Mouse (Mus musculus) forebrain, postnatal 0 days (tissue): ENCODE measurements around the gene Itpr3. TPM values are rescaled to one million over a fixed set of nuclear protein-coding genes. Genes with fewer than 3 reads are reported as not detected.
A peak's percentile ranks its signal among the peaks of the same experiment; 100 is the strongest.

Source experiments
- ATAC-seq: fragments of 200-750 bp; cut with Nextera tagmentation; 2 replicates; pipeline ENCODE4 v1.8.0; 2017; ENCODE audit warnings: mild to moderate bottlenecking, moderate library complexity
- DNase-seq: peaks from one replicate; pipeline ENCODE4 v3.0.0-alpha.2; 2015
- H3K27ac ChIP-seq: fragments of 300-500 bp; sonication (generic); 2 replicates; pipeline ENCODE4 v1.5.1; 2014; ENCODE audit warnings: low read depth, mild to moderate bottlenecking, antibody characterized with exemption, low read length, moderate library complexity, mixed read lengths
- H3K27me3 ChIP-seq: fragments of 300-500 bp; sonication (generic); 2 replicates; pipeline ENCODE4 v1.6.1; 2014; ENCODE audit warnings: mild to moderate bottlenecking, low read length, mixed read lengths; ENCODE audit not compliant: insufficient read depth
- H3K36me3 ChIP-seq: fragments of 300-500 bp; sonication (generic); 2 replicates; pipeline ENCODE4 v1.6.1; 2014; ENCODE audit warnings: mild to moderate bottlenecking, moderate library complexity; ENCODE audit not compliant: insufficient read depth
- H3K4me1 ChIP-seq: fragments of 300-500 bp; sonication (generic); 2 replicates; pipeline ENCODE4 v1.6.1; 2014; ENCODE audit warnings: antibody characterized with exemption; ENCODE audit not compliant: insufficient read depth
- H3K4me2 ChIP-seq: fragments of 300-500 bp; sonication (generic); 2 replicates; pipeline ENCODE4 v1.6.1; 2014; ENCODE audit warnings: low read depth, mild to moderate bottlenecking, moderate library complexity
- H3K4me3 ChIP-seq: fragments of 300-500 bp; sonication (generic); 2 replicates; pipeline ENCODE4 v1.5.1; 2014; ENCODE audit warnings: low read depth, low read length, mixed read lengths
- H3K9ac ChIP-seq: fragments of 300-500 bp; sonication (generic); 2 replicates; pipeline ENCODE4 v1.6.1; 2014; ENCODE audit warnings: mild to moderate bottlenecking
- H3K9me3 ChIP-seq: fragments of 300-500 bp; sonication (generic); 2 replicates; pipeline ENCODE4 v1.6.1; 2016; ENCODE audit warnings: low read length
- CTCF ChIP-seq: sonication (generic); IDR thresholded peaks from 2 replicates; pipeline ENCODE4 v1.5.1; 2016; ENCODE audit warnings: antibody characterized with exemption, control low read depth, low read depth
- WGBS: fragments of 180-500 bp; shearing (Covaris S2); extraction: QIAGEN DNeasy Blood & Tissue Kit; methylation state at CpG from one replicate; pipeline ENCODE4 v1.1.7; 2014; 5-methylcytosine and 5-hydroxymethylcytosine counted together
- polyA plus RNA-seq: library from polyadenylated mRNA; unstranded; fragments of >200 nt; fragmentation: Nextera tagmentation; extraction: Ambion mirVana; gene quantifications from 2 replicates; pipeline ENCODE4 v1.2.1, GENCODE M21; 2015
- total RNA-seq: library from RNA; depleted of rRNA; stranded (reverse); fragments of >200 nt; gene quantifications from 2 replicates; pipeline ENCODE4 v1.2.3, GENCODE M21; 2014

Itpr3 gene
- total and polyA plus RNA-seq, 2 experiments from 2014 or later: 0.30 to 2.9 TPM

DNA sequence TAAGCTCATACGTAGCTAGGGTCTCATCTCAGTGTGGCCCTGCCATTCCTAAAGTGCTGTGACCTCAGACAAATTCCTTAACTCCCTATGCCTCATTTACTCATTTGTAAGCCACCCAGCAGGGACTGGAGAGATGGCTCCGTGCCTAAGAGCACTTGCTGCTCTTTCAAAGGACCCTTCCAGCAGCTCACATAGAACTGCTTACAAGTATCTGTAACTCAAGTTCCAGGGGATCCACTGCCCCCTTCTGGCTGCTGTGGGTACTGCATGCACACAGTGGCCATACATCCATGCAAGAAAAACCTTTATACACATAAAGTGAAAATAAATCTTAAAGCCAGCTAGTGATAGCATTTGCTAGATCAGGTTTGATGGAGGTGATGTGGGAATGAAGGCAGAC is 28.6 kb downstream of the Itpr3 start:
- ATAC-seq (no peak), DNase-seq (peak; percentile 41)
- Histone ChIP-seq H3K9me3 (no peaks in the 10 kb centered on the region), H3K36me3 (no peaks in the 10 kb centered on the region), H3K27me3 (no peaks in the 10 kb centered on the region), H3K4me3 (no peak overlapping the region), H3K9ac (no peak overlapping the region), H3K4me1 (no peaks in the 10 kb centered on the region), H3K4me2 (no peak overlapping the region), H3K27ac (no peak overlapping the region)
- WGBS: 35% methylated on average over 2 of the region's 2 CpGs
- peak; percentile 81 for TF ChIP-seq CTCF

- ATAC-seq (no peak), DNase-seq (no peak)
These were observed 30.3 kb downstream of the Itpr3 start for GRCm38 (mm10) chr17:27087426-27087825.

DNA sequence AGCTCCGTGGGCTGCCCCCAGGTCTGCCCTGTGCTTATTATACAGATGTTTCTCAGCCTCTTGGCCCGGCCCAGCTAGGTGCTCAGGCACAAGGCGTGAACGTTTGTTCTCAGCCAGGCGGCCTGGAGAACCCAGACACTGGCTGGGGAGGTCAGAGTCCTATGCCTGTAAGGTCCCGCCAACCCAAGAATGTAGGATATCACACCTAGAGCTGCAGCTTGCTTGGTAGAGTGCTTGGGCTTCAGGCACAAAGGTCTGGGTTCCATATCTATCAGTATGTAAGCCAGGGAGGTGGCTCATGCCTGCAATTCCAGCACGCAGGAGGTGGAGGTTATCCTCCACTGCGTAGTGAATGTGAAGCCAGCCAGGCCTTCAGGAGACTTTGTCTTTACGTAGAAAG is 33.0 kb downstream of the Itpr3 start:
- no peak overlapping the region for H3K9ac ChIP-seq
- ATAC-seq (no peak), DNase-seq (no peak)
- no peaks in the 10 kb centered on the region for H3K36me3 ChIP-seq
- WGBS: 85% methylated on average over 9 of the region's 9 CpGs
- no peak overlapping the region for H3K4me3 ChIP-seq
- no peak overlapping the region for H3K4me2 ChIP-seq
- H3K27me3 ChIP-seq: no peaks in the 10 kb centered on the region
- H3K9me3 ChIP-seq: no peaks in the 10 kb centered on the region
- no peak for TF ChIP-seq CTCF
- H3K4me1 ChIP-seq: no peaks in the 10 kb centered on the region
- no peak overlapping the region for H3K27ac ChIP-seq

More at GRCm38 (mm10) chr17:27087426-27087825, 30.3 kb downstream of the Itpr3 start:
- no peak overlapping the region for H3K4me2 ChIP-seq
- no peak overlapping the region for H3K9ac ChIP-seq
- peak; percentile 52 for TF ChIP-seq CTCF
- H3K4me3 ChIP-seq: no peak overlapping the region
- WGBS: 37% methylated on average over 12 of the region's 12 CpGs
- no peaks in the 10 kb centered on the region for H3K9me3 ChIP-seq
- no peak overlapping the region for H3K27ac ChIP-seq
- H3K27me3 ChIP-seq: no peaks in the 10 kb centered on the region
- H3K4me1 ChIP-seq: no peaks in the 10 kb centered on the region
- H3K36me3 ChIP-seq: no peaks in the 10 kb centered on the region

- Histone ChIP-seq H3K27ac (no peak overlapping the region), H3K27me3 (no peaks in the 10 kb centered on the region), H3K4me1 (no peaks in the 10 kb centered on the region), H3K36me3 (no peaks in the 10 kb centered on the region), H3K9me3 (no peaks in the 10 kb centered on the region), H3K4me3 (no peak overlapping the region), H3K9ac (no peak overlapping the region), H3K4me2 (no peak overlapping the region)
- DNase-seq: peak; percentile 17
- TF ChIP-seq CTCF: peak; percentile 57
- 22% methylated on average over 13 of the region's 13 CpGs for WGBS
- ATAC-seq: peak; percentile 45
These were observed 38.6 kb downstream of the Itpr3 start for GRCm38 (mm10) chr17:27095690-27096089.

- no peak overlapping the region for H3K4me3 ChIP-seq
- TF ChIP-seq CTCF: no peak
- ATAC-seq: no peak
- no peaks in the 10 kb centered on the region for H3K4me1 ChIP-seq
- no peak overlapping the region for H3K9ac ChIP-seq
- no peaks in the 10 kb centered on the region for H3K27me3 ChIP-seq
- no peaks in the 10 kb centered on the region for H3K9me3 ChIP-seq
- H3K4me2 ChIP-seq: no peak overlapping the region
- no peak for DNase-seq
- 79% methylated on average over 5 of the region's 5 CpGs for WGBS
- no peak overlapping the region for H3K27ac ChIP-seq
- H3K36me3 ChIP-seq: no peaks in the 10 kb centered on the region
These were observed 44.6 kb downstream of the Itpr3 start for GRCm38 (mm10) chr17:27101675-27102074.

DNA sequence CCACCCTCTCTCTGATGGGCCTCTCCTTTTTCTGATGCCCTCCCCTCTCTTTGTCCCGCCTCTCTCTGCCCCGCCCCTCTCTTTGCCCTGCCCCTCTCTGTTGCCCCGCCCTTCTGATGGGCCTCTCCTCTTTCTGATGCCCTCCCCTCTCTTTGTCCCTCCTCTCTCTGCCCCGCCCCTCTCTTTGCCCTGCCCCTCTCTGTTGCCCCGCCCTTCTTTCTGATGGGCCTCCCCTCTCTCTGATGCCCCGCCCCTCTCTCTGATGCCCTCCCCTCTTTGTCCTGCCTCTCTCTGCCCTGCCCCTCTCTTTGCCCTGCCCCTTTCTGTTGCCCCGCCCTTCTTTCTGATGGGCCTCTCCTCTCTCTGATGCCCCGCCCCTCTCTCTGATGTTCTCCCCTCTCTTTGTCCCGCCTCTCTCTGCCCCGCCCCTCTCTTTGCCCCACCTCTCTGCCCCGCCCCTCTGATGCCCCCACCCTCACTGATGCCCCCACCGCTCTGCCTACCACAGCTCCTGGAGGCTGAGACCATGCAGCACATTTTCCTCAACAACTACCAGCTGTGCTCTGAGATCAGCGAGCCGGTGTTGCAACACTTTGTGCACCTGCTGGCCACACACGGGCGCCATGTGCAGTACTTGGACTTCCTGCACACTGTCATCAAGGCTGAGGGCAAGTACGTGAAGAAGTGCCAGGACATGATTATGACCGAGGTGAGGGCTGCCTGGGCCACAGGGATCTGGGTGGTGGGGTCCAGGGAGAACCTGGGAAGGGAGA is 48.8 kb downstream of the Itpr3 start:
- H3K9ac ChIP-seq: no peak overlapping the region
- H3K27ac ChIP-seq: no peak overlapping the region
- no peak overlapping the region for H3K4me2 ChIP-seq
- TF ChIP-seq CTCF: no peak
- no peak overlapping the region for H3K4me3 ChIP-seq
- H3K9me3 ChIP-seq: no peaks in the 10 kb centered on the region
- H3K4me1 ChIP-seq: no peaks in the 10 kb centered on the region
- H3K36me3 ChIP-seq: no peaks in the 10 kb centered on the region
- WGBS: 80% methylated on average over 17 of the region's 18 CpGs
- ATAC-seq (no peak), DNase-seq (no peak)
- H3K27me3 ChIP-seq: no peaks in the 10 kb centered on the region

GRCm38 (mm10) chr17:27106745-27107144 is 49.6 kb downstream of the Itpr3 start:
- no peak for ATAC-seq
- no peak for DNase-seq
- WGBS: 89% methylated on average over 9 of the region's 9 CpGs

More at GRCm38 (mm10) chr17:27106745-27107144, 49.6 kb downstream of the Itpr3 start:
- H3K4me3 ChIP-seq: no peak overlapping the region
- no peaks in the 10 kb centered on the region for H3K36me3 ChIP-seq
- H3K27me3 ChIP-seq: no peaks in the 10 kb centered on the region
- no peak overlapping the region for H3K9ac ChIP-seq
- TF ChIP-seq CTCF: peak; percentile 45
- H3K4me1 ChIP-seq: no peaks in the 10 kb centered on the region
- no peak overlapping the region for H3K4me2 ChIP-seq
- H3K9me3 ChIP-seq: no peaks in the 10 kb centered on the region
- H3K27ac ChIP-seq: no peak overlapping the region
